In the genomic region with DNA sequence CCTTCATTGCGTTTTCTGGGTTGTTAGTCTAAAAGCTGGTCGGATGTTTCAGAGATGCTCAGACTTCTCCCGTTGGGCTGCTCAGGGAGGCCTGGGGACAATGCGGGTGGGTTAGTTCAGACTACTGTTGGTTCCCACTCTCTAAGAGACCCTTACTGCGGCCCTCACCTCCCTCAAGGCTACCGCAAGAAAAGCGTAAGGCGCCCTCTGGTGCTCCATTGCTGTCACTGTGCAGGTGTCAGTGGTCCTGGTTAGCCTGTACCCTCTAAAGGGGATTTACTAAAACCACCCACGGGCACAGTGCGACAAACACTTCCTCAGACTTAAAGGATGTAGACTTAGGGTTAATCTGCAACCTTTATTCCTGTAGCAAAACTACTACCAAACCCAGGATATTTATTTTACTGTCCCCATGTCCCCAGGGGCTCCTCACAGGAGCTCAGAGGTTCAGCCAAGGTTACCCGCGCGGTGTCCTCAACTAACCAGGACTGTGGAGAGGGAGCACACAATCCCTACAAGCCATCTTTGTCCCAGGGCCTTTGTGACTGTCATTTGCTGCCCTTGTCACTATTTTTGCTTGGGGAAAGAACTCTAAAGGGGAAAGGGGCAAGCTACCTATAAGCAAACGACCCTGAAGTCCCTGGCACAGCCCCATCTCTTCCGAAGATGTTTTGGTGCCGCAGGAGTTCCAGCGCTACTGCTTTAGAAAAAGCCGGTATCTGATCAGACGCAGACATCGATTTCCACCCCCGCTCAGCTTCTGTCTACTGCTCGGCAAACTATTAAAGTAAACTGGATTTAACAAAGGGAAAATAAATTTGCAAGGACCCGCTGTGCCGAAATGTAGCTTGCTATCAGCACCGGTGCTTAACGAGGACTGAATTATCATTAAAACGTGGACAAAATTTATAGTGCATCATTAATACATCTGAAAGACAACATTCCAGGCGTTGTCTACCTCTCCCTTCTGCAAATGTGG, we compare ENCODE assay signal across 12 mouse cellular contexts. TPM values are rescaled to one million over a fixed set of nuclear protein-coding genes. Genes with fewer than 3 reads are reported as not detected.
DNase-seq lines count a peak whose midpoint lies in the region; ATAC-seq lines count a peak whose summit lies in the region.
"Had no signal": no experiment of that assay in that cellular context is flagged by ENCODE, and none has a peak within 500 bp of the region (broad histone marks: within the 10 kb centered on the region; RNA-seq: fewer than 3 reads in every experiment).

No protein-coding gene starts in this region.

- peak overlapping the region; percentile 37 for H3K4me2 ChIP-seq in kidney, embryonic 16.5 days (replicated peaks; ENCODE audit: low read depth, low read length)
- peak overlapping the region; percentile 41 for H3K4me2 ChIP-seq in hindbrain, embryonic 12.5 days (replicated peaks)
- peak overlapping the region; percentile 42 for H3K4me2 ChIP-seq in midbrain, embryonic 16.5 days (ENCODE audit: low read length)
- H3K4me2 ChIP-seq: lung, embryonic 15.5 days had no signal

- DNase-seq in kidney, postnatal 10 days: no peak
- DNase-seq in embryo, embryonic 10 days (ENCODE audit: low spot score): peak; percentile 44
- DNase-seq in urinary bladder, postnatal 25 days (ENCODE audit: low spot score): no peak
- no peak for DNase-seq in adrenal gland, postnatal 36 days
- no peak for DNase-seq in adrenal gland, adult 8-10 months
- DNase-seq: kidney, adult 11 months had no signal

- WGBS in kidney, embryonic 16.5 days: 49% methylated on average over 28 of the region's 28 CpGs
- WGBS in hindbrain, embryonic 12.5 days: 40% methylated on average over 28 of the region's 28 CpGs
- 38% methylated on average over 28 of the region's 28 CpGs for WGBS in midbrain, embryonic 16.5 days

- peaks cover 3% of the 10 kb centered on the region; the same call in 1 of the 2 replicates for H3K27me3 ChIP-seq in kidney, embryonic 16.5 days (ENCODE audit: insufficient read depth, low read length)
- H3K27me3 ChIP-seq in hindbrain, embryonic 12.5 days: no peaks in the 10 kb centered on the region
- no peaks in the 10 kb centered on the region for H3K27me3 ChIP-seq in midbrain, embryonic 16.5 days (ENCODE audit: control insufficient read depth, insufficient read depth, low read depth, low read length)
- H3K27me3 ChIP-seq: lung, embryonic 15.5 days had no signal

- no peaks in the 10 kb centered on the region for H3K4me1 ChIP-seq in kidney, embryonic 16.5 days (ENCODE audit: insufficient read depth, low read length)
- H3K4me1 ChIP-seq in hindbrain, embryonic 12.5 days: no peaks in the 10 kb centered on the region
- H3K4me1 ChIP-seq in midbrain, embryonic 16.5 days (ENCODE audit: control insufficient read depth, insufficient read depth, low read length): no peaks in the 10 kb centered on the region; the same call in 1 of the 2 replicates
- H3K4me1 ChIP-seq: lung, embryonic 15.5 days had no signal

- H3K27ac ChIP-seq in kidney, embryonic 16.5 days (ENCODE audit: low read length): no peak overlapping the region
- no peak overlapping the region for H3K27ac ChIP-seq in hindbrain, embryonic 12.5 days
- H3K27ac ChIP-seq in midbrain, embryonic 16.5 days (ENCODE audit: low read length): no peak overlapping the region
- H3K27ac ChIP-seq: lung, embryonic 15.5 days had no signal

- H3K9ac ChIP-seq in kidney, embryonic 16.5 days (replicated peaks; ENCODE audit: low read length): no peak overlapping the region
- H3K9ac ChIP-seq in hindbrain, embryonic 12.5 days: no peak overlapping the region
- no peak overlapping the region; the same call in 1 of the 2 replicates for H3K9ac ChIP-seq in midbrain, embryonic 16.5 days (ENCODE audit: low read depth, low read length)
- H3K9ac ChIP-seq: lung, embryonic 15.5 days had no signal

- H3K36me3 ChIP-seq in kidney, embryonic 16.5 days (ENCODE audit: insufficient read depth, low read length): no peaks in the 10 kb centered on the region
- H3K36me3 ChIP-seq in hindbrain, embryonic 12.5 days: no peaks in the 10 kb centered on the region
- H3K36me3 ChIP-seq in midbrain, embryonic 16.5 days (ENCODE audit: control insufficient read depth, insufficient read depth, low read length): no peaks in the 10 kb centered on the region
- H3K36me3 ChIP-seq: lung, embryonic 15.5 days had no signal

- peak overlapping the region; percentile 2; the same call in 1 of the 2 replicates for H3K4me3 ChIP-seq in kidney, embryonic 16.5 days (ENCODE audit: low read length)
- 0 out of 2 replicates have a peak overlapping the region, but pooled peaks have one; percentile 8 for H3K4me3 ChIP-seq in hindbrain, embryonic 12.5 days
- H3K4me3 ChIP-seq in midbrain, embryonic 16.5 days (ENCODE audit: low read depth, low read length): peak overlapping the region; percentile 6
- H3K4me3 ChIP-seq: lung, embryonic 15.5 days had no signal

- no peaks in the 10 kb centered on the region for H3K9me3 ChIP-seq in kidney, embryonic 16.5 days (ENCODE audit: low read length)
- no peaks in the 10 kb centered on the region for H3K9me3 ChIP-seq in hindbrain, embryonic 12.5 days (replicated peaks)
- H3K9me3 ChIP-seq in midbrain, embryonic 16.5 days (replicated peaks; ENCODE audit: control insufficient read depth, low read length, poor library complexity, severe bottlenecking): no peaks in the 10 kb centered on the region
- H3K9me3 ChIP-seq: lung, embryonic 15.5 days had no signal

- ATAC-seq in kidney, embryonic 16.5 days (ENCODE audit: low FRiP score, low TSS enrichment): no peak
- ATAC-seq in hindbrain, embryonic 12.5 days (ENCODE audit: low FRiP score): peak; percentile 52; the same call in 1 of the 2 replicates
- peak; percentile 42; the same call in 1 of the 2 replicates for ATAC-seq in midbrain, embryonic 16.5 days
- ATAC-seq: Patski had no signal

RNA-seq across cellular contexts. Expression of a gene that starts 17.8 kb away (rescaled TPM):
- polyA plus RNA-seq in kidney, embryonic 16.5 days (2015; fragmentation: Nextera tagmentation; extraction: Ambion mirVana): not detected in 2 replicates
- 0.04 and 0.13 TPM in 2 replicates for polyA plus RNA-seq in hindbrain, embryonic 12.5 days (2016; fragmentation: Nextera tagmentation; extraction: Ambion mirVana)
- polyA plus RNA-seq in midbrain, embryonic 16.5 days (2015; fragmentation: Nextera tagmentation; extraction: Ambion mirVana): 0.50 and 0.52 TPM in 2 replicates
- total RNA-seq in adrenal gland, postnatal 36 days (2021): not detected
- total RNA-seq in adrenal gland, adult 8-10 months (2022): not detected
- polyA plus RNA-seq: lung, embryonic 15.5 days; Patski; small intestine, adult 2 months had no signal
